Mouse (Mus musculus) thymus, postnatal 4 days (tissue): ENCODE results near the gene Alkbh3.

ENCODE experiments used
- DNase-seq: peaks from one replicate; pipeline ENCODE4 v3.0.0; 2021

The Alkbh3 gene

GRCm38 (mm10) chr2:93992259-93992658 lies 18.3 kb downstream of the Alkbh3 start:
- no peak for DNase-seq

DNA sequence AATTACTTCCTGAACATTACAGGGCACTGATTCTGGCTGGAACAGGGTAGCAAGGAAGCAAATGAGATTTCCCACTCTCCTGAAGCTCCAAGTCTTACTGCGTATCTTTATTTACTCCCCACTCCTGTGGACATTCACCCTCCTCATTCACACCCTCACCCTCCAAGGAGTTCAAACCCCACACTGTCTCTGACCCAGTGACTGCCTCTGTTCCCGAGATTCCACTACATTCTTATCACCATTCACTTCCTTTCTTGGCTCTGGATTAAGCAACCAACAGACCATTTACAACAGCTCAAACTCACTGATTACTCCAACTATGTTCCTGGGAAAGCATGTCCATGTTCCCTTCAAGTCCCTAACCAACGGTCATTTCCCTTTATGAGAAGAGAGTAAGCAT lies 19.3 kb downstream of the Alkbh3 start:
- no peak for DNase-seq

DNA sequence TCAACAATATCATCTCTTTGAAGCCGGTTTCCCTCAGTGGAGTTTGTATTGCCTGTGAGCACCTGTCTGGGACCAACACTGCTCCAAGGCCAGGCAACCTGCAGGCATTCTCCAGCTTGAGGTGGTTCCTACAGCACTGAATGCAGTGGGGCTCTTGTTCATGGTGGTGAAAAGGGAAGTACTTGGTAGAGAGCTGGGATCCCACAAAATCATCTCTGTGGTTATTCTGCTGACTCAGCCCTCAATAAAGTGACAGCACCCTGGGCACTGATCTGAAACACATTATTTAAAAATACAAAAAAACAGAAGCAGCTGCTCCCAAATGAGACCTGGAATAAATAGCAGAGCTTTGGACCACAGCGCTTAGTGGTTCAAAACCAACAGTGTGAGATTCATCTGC lies 22.2 kb downstream of the Alkbh3 start:
- DNase-seq, result no peak

- DNase-seq, result no peak
These were observed 28.0 kb downstream of the Alkbh3 start for GRCm38 (mm10) chr2:93982457-93983235.

DNA sequence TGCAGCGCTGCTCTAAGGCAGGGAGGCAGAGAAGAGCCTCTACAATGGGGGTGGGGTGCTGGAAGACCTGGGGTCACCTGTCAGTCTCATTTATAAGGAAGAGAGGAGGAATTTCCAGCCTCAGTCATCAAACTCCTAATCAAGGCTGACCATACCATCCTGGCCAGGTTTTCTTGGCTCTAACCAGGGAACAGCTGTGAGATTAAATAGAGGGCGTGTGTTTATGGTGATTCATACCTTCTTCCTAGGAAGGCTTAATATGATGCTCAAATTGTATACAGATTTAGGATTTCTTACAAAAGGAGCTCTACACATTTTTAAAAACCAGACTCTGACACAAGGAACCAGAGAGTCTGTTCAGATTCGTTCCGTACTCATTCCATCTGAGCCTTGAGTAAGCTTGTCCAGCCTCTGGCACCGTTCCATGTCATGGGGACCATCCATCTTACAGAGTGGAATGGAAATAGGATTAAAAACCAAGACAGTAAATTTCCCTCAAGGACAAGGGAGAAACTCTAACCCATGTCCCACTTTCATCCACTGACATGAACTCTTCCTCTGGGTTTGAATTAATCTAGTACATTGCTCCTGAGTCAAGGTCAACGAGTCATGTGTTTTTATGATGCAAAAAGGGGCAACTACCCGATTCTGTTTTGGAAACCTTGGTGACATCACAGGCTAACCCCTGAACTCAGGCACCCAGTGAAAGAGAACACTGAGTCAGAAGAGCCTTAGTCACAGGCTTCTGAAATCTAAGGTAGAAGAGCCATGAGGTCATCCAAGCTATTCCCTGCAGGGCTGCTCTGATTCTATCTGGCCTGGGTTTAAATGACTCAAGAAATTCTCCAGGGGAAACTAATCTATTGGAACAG lies 31.1 kb downstream of the Alkbh3 start:
- DNase-seq, result no peak

DNA sequence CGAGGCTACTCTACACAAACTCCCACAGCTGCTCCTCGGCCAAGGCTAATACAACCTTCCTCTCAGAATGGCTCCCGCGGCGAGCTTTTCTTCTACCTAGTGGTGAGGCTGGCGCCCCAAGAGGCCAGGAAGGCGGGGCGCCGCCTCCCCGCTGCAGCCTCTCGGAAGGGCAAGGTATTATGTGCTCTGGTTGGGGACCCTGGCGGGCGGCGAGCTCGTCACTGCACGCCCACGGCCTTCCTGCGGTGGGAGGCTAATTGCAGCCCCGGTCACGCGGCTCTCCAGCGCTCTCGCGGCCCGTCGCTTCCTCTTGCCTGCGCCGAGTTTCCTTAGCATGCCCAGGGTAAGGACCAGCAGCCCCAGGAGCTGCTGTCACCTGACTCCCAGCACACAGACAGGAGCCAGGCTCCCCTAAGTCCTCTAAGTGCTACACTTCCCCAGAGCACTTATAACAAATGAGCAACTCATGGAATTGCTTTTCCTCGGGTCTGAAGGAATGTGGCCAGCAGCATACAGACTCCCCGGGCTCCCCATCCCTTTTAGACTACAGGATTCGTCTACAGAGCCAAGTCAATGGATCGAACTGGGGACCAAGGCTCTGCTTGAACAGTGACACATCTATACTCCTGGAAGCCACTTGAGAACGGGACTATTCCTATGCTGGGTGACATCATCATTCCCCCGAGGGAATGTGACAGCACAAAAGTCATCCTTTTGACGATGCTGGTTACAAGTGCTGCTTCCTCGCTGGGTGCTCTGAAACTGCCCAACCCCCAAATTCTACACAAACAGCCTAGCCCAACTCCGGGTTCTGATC lies 34.0 kb downstream of the Alkbh3 start:
- peak; percentile 73 for DNase-seq

DNA sequence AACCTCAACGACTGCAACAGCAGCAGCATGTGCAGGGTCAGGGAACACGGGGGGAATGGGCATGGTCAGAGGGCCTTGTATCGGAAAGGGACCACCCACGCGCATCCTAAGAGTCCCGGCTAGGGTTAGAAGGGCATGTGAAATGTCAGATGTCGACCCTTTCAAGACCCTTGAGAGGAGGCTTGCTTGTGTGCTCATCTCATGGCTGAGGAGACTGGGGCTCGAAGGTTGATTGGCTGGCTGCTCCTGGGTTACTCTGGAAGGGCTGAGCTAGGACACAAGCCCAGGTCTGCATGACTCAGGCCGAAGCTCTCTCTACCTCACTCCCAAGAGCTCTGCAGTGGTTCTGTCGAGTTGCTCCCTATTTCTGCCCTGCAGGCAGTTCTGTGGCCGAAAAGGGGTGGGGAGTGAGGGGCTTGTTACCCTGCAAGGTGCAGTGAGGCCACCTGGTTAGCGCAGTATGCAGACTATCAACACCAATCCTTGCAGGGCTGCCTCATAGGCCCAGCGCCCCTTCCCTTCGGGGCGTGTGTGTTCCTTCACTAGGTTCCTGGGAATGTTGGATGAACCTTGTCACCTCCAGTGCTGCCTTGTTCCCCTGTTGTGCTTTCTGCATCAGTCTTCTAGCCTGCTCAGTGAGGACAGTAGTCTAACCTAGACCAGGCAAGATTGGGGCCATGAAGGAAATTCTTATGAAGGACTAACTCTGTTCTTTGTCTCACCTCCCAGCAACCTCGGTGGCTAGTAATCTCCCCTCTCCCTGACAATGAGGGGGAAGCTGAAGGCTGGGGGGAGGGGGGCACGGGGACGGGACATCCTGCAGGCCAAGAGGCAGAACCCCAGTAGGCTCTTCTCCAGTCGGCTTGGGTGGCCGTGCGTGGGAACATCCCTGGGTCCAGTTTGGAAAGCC lies 34.8 kb downstream of the Alkbh3 start:
- no peak for DNase-seq

GRCm38 (mm10) chr2:93975041-93975440 lies 35.6 kb downstream of the Alkbh3 start:
- no peak for DNase-seq

DNA sequence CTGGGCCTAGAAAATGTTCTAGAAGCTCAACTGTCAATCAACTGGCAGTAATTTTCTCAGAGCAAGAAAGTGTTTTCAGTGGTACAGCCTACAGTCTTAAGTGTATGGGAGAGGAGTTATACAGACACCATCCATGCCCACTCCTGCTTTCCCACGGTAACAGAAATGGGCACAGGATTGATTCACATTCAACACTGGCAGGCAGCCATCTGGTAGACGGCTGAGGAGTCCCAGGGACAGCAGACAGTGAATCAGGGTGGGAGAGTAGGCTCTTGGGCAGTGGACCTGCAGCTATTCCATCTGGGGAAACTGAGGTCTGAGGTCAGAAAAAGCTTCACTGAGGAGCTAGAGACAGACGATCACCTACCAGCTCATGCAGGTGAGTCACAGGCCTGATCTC lies 39.0 kb downstream of the Alkbh3 start:
- DNase-seq, result no peak

GRCm38 (mm10) chr2:93964494-93965160 lies 46.0 kb downstream of the Alkbh3 start:
- no peak for DNase-seq

- no peak for DNase-seq
These were observed 46.8 kb downstream of the Alkbh3 start for GRCm38 (mm10) chr2:93963802-93964201.

DNA sequence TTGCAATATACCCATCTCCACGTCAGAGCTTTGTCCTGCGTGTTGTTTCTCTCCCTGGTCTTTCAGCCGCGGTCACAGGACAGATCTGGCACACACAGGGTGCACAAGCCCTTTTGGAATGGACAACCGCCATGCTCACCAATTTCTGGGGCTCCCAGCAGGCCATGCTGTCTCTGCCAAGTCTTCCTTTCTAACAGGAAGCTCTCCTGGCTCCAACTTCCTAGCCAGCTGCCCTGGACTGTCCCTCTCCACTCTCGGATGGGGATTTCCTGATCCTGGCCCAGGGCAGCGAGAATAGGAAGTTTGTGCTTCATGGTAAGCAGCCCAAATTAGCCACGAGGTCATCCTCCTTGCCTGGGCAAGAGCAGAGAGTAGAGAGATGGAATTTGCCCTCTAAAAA lies 48.9 kb downstream of the Alkbh3 start:
- DNase-seq, result no peak

DNA sequence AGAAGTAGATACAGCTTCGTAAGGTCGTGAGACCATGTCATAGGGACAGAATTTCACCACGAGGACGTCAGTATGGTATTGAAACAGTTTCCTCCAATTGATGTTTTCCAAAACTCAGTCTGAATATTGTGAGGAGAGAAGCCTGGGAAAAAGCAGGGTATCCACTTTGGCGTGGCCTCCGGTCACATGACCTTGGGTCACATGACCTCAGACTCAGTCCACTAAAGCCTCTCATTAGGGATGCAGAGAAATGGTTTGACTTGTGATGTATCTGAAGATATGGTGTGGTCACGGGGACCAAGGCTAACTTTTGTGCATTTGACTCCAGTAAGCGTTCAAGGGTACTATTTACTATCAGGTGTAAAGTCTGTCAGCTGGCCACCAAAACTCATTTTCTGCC lies 51.3 kb downstream of the Alkbh3 start:
- no peak for DNase-seq

DNA sequence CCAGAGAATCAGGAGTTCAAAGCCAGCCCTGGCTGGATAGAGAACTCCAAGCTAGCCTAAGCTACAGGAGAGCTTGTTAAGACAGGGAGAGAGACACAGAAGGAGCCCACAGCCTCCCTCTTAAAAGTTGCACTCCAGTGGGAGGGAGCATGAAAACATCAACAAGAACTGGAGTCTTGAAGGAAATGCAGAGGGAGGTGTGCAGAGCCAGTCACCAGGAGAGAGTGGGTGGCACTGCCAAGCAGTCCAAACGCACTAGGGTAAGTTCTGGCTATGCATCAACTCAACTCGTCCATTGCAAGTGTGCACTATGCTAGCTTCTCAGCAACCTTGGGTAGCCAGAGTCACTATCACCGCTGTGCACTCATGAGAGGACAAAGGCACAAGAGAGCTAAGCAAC lies 52.4 kb downstream of the Alkbh3 start:
- no peak for DNase-seq

- DNase-seq, result no peak
These were observed 52.8 kb downstream of the Alkbh3 start for GRCm38 (mm10) chr2:93957785-93958175.

GRCm38 (mm10) chr2:93956908-93957784 lies 53.5 kb downstream of the Alkbh3 start, which contains the start of gene Gm13889:
TSS of gene Gm13889 (minus strand) at chr2:93957201.
- peak; percentile 64 for DNase-seq

- peak; percentile 37 for DNase-seq
These were observed 54.2 kb downstream of the Alkbh3 start for GRCm38 (mm10) chr2:93956331-93956801.

GRCm38 (mm10) chr2:93955886-93956285 lies 54.7 kb downstream of the Alkbh3 start:
- DNase-seq, result no peak

DNA sequence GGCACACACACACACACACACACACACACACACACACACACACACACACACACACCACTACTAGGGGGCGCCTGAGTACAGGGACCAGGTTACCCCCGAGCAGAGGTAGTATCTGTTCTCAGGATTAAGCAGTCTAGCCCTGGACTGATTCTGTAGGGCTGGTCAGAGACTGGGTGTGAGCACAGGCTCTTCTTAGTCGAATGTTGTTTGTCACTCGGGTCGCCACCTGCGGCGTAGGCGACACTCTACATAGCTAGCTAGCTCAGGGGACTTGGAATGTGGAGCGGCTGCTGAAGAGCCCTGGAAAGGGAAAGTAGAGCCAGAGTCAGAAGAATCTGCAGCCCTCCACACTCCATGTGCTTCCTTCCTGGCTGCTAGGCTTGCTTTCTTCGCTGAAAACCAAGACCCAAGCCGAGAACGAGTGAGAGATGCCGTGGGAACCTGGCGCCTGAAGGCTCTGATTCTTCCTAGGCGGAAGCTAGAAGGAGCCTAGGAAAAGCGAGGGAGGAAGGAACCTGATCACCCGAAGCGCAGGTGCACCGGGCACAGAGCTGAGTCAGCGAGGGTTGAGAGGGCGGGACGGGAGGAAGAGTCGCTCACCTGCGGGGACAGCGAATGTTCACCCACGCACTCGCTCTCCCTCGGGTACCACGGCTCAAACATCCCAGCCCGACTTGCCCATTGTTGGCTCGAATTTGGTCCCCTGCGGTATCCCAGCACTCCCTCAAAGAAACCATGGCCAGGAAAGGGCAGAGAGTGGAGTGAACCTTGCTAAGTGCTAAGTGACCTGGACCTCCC lies 55.6 kb downstream of the Alkbh3 start:
- peak; percentile 19 for DNase-seq
